Mouse (Mus musculus): ENCODE results near the gene Npy2r. TPM values are rescaled to one million over a fixed set of nuclear protein-coding genes. Genes with fewer than 3 reads are reported as not detected.

The Npy2r gene
- total and polyA plus RNA-seq, 3 experiments, result 0.08 TPM; not detected in 2

DNA sequence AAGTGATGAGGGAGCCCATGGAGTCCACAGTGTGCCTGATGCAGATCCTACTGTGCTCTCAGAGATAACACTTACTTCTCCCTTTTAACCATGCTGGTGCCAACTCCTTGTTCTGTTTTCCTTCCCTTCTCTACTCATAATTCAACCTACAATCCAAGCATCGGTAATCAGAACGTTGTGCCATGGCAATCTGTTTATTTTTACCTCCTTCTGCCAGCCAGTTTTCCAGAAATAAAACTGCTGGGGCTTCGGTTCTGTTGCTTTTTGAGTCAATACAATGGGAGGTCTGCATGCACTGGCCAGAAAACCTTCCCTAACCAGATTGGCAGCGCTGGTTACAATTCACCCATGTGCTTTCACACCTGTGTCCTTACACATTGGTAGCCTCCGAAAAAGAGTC lies 7.9 kb downstream of the Npy2r start:
- no peak overlapping the region for H3K27ac ChIP-seq
- intact Hi-C loops (cut with DNase I), result no loop called here
- no peaks in the 10 kb centered on the region for H3K79me2 ChIP-seq (replicated peaks; ENCODE audit: control insufficient read depth, insufficient read depth, low read length)
- TF ChIP-seq EP300 (IDR thresholded peaks at IDR 0.05; ENCODE audit: insufficient read depth, low read depth, low read length) (no peak), CTCF (IDR thresholded peaks at IDR 0.05) (no peak), POLR2A (IDR thresholded peaks at IDR 0.05; ENCODE audit: insufficient read depth, low read depth, low read length) (no peak)
- no peaks in the 10 kb centered on the region for H3K36me3 ChIP-seq (ENCODE audit: control insufficient read depth, insufficient read depth, low read length)
- no peaks in the 10 kb centered on the region for H3K4me1 ChIP-seq (ENCODE audit: control insufficient read depth, insufficient read depth, low read length)
- WGBS, result 52% methylated on average over 5 of the region's 5 CpGs
- H3K4me3 ChIP-seq, result no peak overlapping the region
- DNase-seq, result no peak
- H3K9ac ChIP-seq (ENCODE audit: low read depth, low read length), result no peak overlapping the region
- H3K27me3 ChIP-seq (ENCODE audit: control insufficient read depth, insufficient read depth, low read length), result no peaks in the 10 kb centered on the region

GRCm38 (mm10) chr3:82524792-82525191 lies 23.1 kb downstream of the Npy2r start:
- intact Hi-C loops (cut with DNase I), result no loop called here
- Histone ChIP-seq H3K4me1 (ENCODE audit: control insufficient read depth, insufficient read depth, low read length) (no peaks in the 10 kb centered on the region), H3K4me3 (no peak overlapping the region), H3K27ac (no peak overlapping the region), H3K79me2 (replicated peaks; ENCODE audit: control insufficient read depth, insufficient read depth, low read length) (no peaks in the 10 kb centered on the region), H3K9ac (ENCODE audit: low read depth, low read length) (no peak overlapping the region), H3K36me3 (ENCODE audit: control insufficient read depth, insufficient read depth, low read length) (no peaks in the 10 kb centered on the region), H3K27me3 (ENCODE audit: control insufficient read depth, insufficient read depth, low read length) (no peaks in the 10 kb centered on the region)
- DNase-seq, result no peak
- WGBS, result 65% methylated on average over 1 of the region's 1 CpGs
- TF ChIP-seq CTCF (IDR thresholded peaks at IDR 0.05), result no peak
- no peak for TF ChIP-seq POLR2A (IDR thresholded peaks at IDR 0.05; ENCODE audit: insufficient read depth, low read depth, low read length)
- no peak for TF ChIP-seq EP300 (IDR thresholded peaks at IDR 0.05; ENCODE audit: insufficient read depth, low read depth, low read length)

- intact Hi-C loops (cut with DNase I), result no loop called here
- TF ChIP-seq EP300 (IDR thresholded peaks at IDR 0.05; ENCODE audit: insufficient read depth, low read depth, low read length) (no peak), POLR2A (IDR thresholded peaks at IDR 0.05; ENCODE audit: insufficient read depth, low read depth, low read length) (no peak), CTCF (IDR thresholded peaks at IDR 0.05) (no peak)
- Histone ChIP-seq H3K27me3 (ENCODE audit: control insufficient read depth, insufficient read depth, low read length) (no peaks in the 10 kb centered on the region), H3K36me3 (ENCODE audit: control insufficient read depth, insufficient read depth, low read length) (no peaks in the 10 kb centered on the region), H3K27ac (no peak overlapping the region), H3K4me3 (no peak overlapping the region), H3K4me1 (ENCODE audit: control insufficient read depth, insufficient read depth, low read length) (no peaks in the 10 kb centered on the region), H3K79me2 (replicated peaks; ENCODE audit: control insufficient read depth, insufficient read depth, low read length) (no peaks in the 10 kb centered on the region), H3K9ac (ENCODE audit: low read depth, low read length) (no peak overlapping the region)
- DNase-seq, result no peak
- 65% methylated on average over 4 of the region's 4 CpGs for WGBS
Measured at GRCm38 (mm10) chr3:82498006-82498405, 49.9 kb downstream of the Npy2r start.

Other genes starting within 250 kb of the Npy2r start
- 1 to 10 TPM; 1.1 to 2.1 TPM for gene Map9, start 190.0 kb downstream of the Npy2r start, total RNA-seq (2021)
- gene Map9, start 190.0 kb downstream of the Npy2r start, polyA plus RNA-seq (2012; rRNA removed), result 0.62 and 0.82 TPM in 2 replicates